ENCODE assay signal across 8 mouse cellular contexts in genomic region chr12:76582841-76583240, GRCm38 (mm10). TPM values are rescaled to one million over a fixed set of nuclear protein-coding genes. Genes with fewer than 3 reads are reported as not detected.
DNase-seq lines count a peak whose midpoint lies in the region; ATAC-seq lines count a peak whose summit lies in the region.

No protein-coding gene starts in this region.

- WGBS in forebrain, embryonic 11.5 days, result 35% methylated on average over 6 of the region's 6 CpGs
- 38% methylated on average over 6 of the region's 6 CpGs for WGBS in midbrain, embryonic 16.5 days

- H3K4me3 ChIP-seq in forebrain, embryonic 11.5 days (ENCODE audit: low read depth, low read length), result no peak overlapping the region
- H3K4me3 ChIP-seq in midbrain, embryonic 16.5 days (ENCODE audit: low read depth, low read length), result no peak overlapping the region

- no peaks in the 10 kb centered on the region for H3K9me3 ChIP-seq in forebrain, embryonic 11.5 days (ENCODE audit: control insufficient read depth, low read length)
- no peaks in the 10 kb centered on the region for H3K9me3 ChIP-seq in midbrain, embryonic 16.5 days (replicated peaks; ENCODE audit: control insufficient read depth, low read length, poor library complexity, severe bottlenecking)

- no peak overlapping the region for H3K4me2 ChIP-seq in forebrain, embryonic 11.5 days (ENCODE audit: low read depth, low read length, severe bottlenecking)
- no peak overlapping the region for H3K4me2 ChIP-seq in midbrain, embryonic 16.5 days (ENCODE audit: low read length)

- DNase-seq in layer of hippocampus, postnatal 10 days (ENCODE audit: low spot score in 2 of 2), result peak; percentile 50 to 66
- DNase-seq in layer of hippocampus, adult 9-11 months, result no peak
- DNase-seq in adrenal gland, postnatal 10 days, result peak; percentile 79
- peak; percentile 59 for DNase-seq in forebrain, embryonic 11.5 days (ENCODE audit: low spot score)
- peak; percentile 55 for DNase-seq in kidney, adult 9 months
- DNase-seq in thymus, postnatal 10 days (ENCODE audit: low spot score in 2 of 2), result no peak
- DNase-seq in spleen, postnatal 36 days (ENCODE audit: low spot score in 2 of 2), result no peak

- ATAC-seq in forebrain, embryonic 11.5 days (replicated peaks; ENCODE audit: low FRiP score), result no peak
- ATAC-seq in midbrain, embryonic 16.5 days, result peak; percentile 82

- no peak overlapping the region for H3K9ac ChIP-seq in forebrain, embryonic 11.5 days (ENCODE audit: low read length)
- H3K9ac ChIP-seq in midbrain, embryonic 16.5 days (ENCODE audit: low read depth, low read length), result no peak overlapping the region

- H3K36me3 ChIP-seq in forebrain, embryonic 11.5 days (ENCODE audit: control insufficient read depth, insufficient read depth, low read length), result no peaks in the 10 kb centered on the region
- no peaks in the 10 kb centered on the region for H3K36me3 ChIP-seq in midbrain, embryonic 16.5 days (ENCODE audit: control insufficient read depth, insufficient read depth, low read length)

- no peaks in the 10 kb centered on the region for H3K27me3 ChIP-seq in forebrain, embryonic 11.5 days (ENCODE audit: control insufficient read depth, insufficient read depth, low read length)
- H3K27me3 ChIP-seq in midbrain, embryonic 16.5 days (ENCODE audit: control insufficient read depth, insufficient read depth, low read depth, low read length), result no peaks in the 10 kb centered on the region

- no peak overlapping the region for H3K27ac ChIP-seq in forebrain, embryonic 11.5 days (ENCODE audit: low read depth, low read length)
- H3K27ac ChIP-seq in midbrain, embryonic 16.5 days (ENCODE audit: low read length), result no peak overlapping the region

- 0 out of 2 replicates have a peak, but pooled peaks cover 4% of the 10 kb centered on the region for H3K4me1 ChIP-seq in forebrain, embryonic 11.5 days (replicated peaks; ENCODE audit: control insufficient read depth, insufficient read depth, low read length)
- H3K4me1 ChIP-seq in midbrain, embryonic 16.5 days (ENCODE audit: control insufficient read depth, insufficient read depth, low read length), result no peaks in the 10 kb centered on the region

RNA-seq across cellular contexts. Expression of gene Plekhg3, which starts 52.1 kb away (rescaled TPM):
- 1 to 10 TPM; 6.1 to 6.2 TPM for total RNA-seq in layer of hippocampus, postnatal 10 days (2021)
- total RNA-seq in adrenal gland, postnatal 10 days (2021), result 10 to 100 TPM; 21.1 to 22.0 TPM
- polyA plus RNA-seq in forebrain, embryonic 11.5 days (2014; fragmentation: Nextera tagmentation; extraction: Ambion mirVana), result 1.0 and 1.3 TPM in 2 replicates
- polyA plus RNA-seq in midbrain, embryonic 16.5 days (2015; fragmentation: Nextera tagmentation; extraction: Ambion mirVana), result 0.93 and 1.3 TPM in 2 replicates

Comparison
In these comparisons a context has a peak if more than half of its experiments do, and no peak if none do; other contexts are left out.
1. DNase-seq: peak in layer of hippocampus, postnatal 10 days (2 of 2), adrenal gland, postnatal 10 days (single experiment), forebrain, embryonic 11.5 days (single experiment) and kidney, adult 9 months (single experiment); none in layer of hippocampus, adult 9-11 months (single experiment), thymus, postnatal 10 days (0 of 2) and spleen, postnatal 36 days (0 of 2).